Mouse (Mus musculus) brain, adult 2 months (tissue): ENCODE measurements around the gene Nol8.

Source experiments
- DNase-seq: peaks from one replicate; pipeline ENCODE4 v3.0.0; 2011; ENCODE audit warnings: low read depth, low spot score

Nol8 gene

GRCm38 (mm10) chr13:49684266-49684665 is 31.4 kb downstream of the Nol8 start:
- peak; percentile 69 for DNase-seq

GRCm38 (mm10) chr13:49691056-49691455 is 38.2 kb downstream of the Nol8 start:
- peak; percentile 20 for DNase-seq

DNA sequence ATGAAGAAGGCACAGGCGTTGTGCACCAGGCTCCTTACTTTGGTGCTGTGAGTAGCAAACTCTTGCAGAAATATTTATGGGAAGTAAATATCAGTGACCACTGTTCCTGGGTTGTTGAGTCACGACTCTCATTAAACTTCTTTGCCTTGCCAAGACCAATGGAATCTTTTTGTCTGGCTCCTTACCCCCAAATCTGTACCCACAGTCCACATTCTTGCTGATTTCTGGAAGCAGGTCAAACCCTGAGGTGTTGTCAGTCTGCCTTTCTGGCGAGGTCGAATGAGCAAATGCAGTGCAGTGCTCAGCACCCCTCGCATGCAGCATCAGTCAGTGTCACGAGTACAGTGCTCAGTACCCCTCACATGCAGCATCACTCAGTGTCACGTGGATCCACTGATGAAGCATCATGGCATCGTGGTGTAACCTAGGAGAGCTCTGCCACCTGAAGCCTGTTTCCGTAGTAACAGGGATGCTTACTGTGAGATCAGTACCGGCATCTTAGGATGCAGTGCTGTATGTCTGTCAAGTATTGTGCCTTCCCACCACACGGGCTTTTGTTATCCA is 50.4 kb downstream of the Nol8 start:
- DNase-seq: peak; percentile 24

DNA sequence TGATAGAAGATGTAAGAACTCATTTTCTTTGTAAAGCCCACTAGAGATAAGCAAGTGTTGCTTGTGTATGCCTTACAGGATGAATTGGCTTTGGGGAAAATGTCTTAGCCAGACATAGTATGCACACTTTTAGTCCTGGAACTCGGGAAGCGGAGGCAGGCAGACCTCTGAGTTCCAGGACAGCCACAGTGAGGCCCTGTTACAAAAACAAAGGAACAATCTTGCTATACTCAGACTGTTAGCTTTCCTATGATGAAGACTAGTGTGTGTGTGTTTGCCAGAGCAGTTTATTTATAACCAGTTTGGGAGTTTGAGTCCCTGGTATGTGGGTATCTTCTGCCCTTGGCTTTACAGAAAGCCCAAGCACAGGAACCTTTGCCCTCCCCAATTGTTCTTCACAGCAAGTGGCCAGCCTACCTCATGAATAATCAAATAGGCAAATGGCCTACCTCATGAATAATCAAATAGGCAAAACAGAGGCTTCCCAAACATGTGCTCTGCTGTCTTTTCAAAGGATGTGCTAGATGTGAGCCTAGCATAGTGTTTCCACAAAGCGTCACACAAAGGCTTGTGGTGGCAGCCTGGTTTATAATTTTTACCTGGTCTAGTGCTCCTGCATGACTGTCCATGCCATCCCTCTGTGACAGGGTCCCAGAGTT is 53.3 kb downstream of the Nol8 start:
- DNase-seq: no peak

- DNase-seq: no peak
Observed at GRCm38 (mm10) chr13:49708311-49708710, 55.4 kb downstream of the Nol8 start.

GRCm38 (mm10) chr13:49712047-49712721 is 59.3 kb downstream of the Nol8 start:
- no peak for DNase-seq

- DNase-seq: no peak
Observed at GRCm38 (mm10) chr13:49719310-49719709, 66.4 kb downstream of the Nol8 start.
